Mouse (Mus musculus): ENCODE data around the gene Otud7a. TPM values are rescaled to one million over a fixed set of nuclear protein-coding genes. Genes with fewer than 3 reads are reported as not detected.

The Otud7a gene
- polyA plus RNA-seq, 1 experiment from 2014 or later: 0.35 TPM

GRCm38 (mm10) chr7:63759606-63760005 lies 315.1 kb downstream of the Otud7a start:
- no peak overlapping the region for H3K9ac ChIP-seq
- H3K4me2 ChIP-seq (replicated peaks): no peak overlapping the region
- no peak for ATAC-seq
- no peaks in the 10 kb centered on the region for H3K9me3 ChIP-seq
- no peak overlapping the region for H3K27ac ChIP-seq
- H3K36me3 ChIP-seq: no peaks in the 10 kb centered on the region
- 24% methylated on average over 5 of the region's 5 CpGs for WGBS
- H3K4me3 ChIP-seq (replicated peaks): no peak overlapping the region
- peaks cover 25% of the 10 kb centered on the region for H3K4me1 ChIP-seq (replicated peaks)
- peaks cover 70% of the 10 kb centered on the region for H3K27me3 ChIP-seq (replicated peaks)

DNA sequence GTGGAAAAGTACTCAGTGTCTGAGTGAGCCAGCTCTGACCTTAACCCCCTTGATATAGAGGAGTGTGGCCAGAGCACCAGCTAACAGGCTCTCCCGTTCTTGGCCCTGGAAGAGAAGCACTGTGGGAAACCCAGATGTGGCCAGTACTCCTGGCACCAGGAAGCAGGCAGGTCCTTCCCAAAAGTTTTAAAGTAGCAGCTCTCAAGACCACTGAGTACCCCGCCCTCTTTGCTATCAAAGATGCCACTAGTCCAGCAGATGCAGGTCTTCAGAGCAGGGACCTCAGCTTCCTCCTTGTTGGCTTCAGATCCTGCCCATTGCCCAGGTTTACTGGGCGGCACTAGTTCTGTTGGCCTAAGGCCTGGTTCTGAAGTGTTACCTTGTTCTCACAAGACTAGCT lies 318.0 kb downstream of the Otud7a start:
- H3K9me3 ChIP-seq: no peaks in the 10 kb centered on the region
- no peak overlapping the region for H3K27ac ChIP-seq
- peaks cover 42% of the 10 kb centered on the region for H3K27me3 ChIP-seq (replicated peaks)
- H3K9ac ChIP-seq: no peak overlapping the region
- peaks cover 14% of the 10 kb centered on the region for H3K4me1 ChIP-seq (replicated peaks)
- no peak for ATAC-seq
- H3K4me2 ChIP-seq (replicated peaks): no peak overlapping the region
- no peaks in the 10 kb centered on the region for H3K36me3 ChIP-seq
- H3K4me3 ChIP-seq (replicated peaks): no peak overlapping the region
- 85% methylated on average over 3 of the region's 3 CpGs for WGBS

DNA sequence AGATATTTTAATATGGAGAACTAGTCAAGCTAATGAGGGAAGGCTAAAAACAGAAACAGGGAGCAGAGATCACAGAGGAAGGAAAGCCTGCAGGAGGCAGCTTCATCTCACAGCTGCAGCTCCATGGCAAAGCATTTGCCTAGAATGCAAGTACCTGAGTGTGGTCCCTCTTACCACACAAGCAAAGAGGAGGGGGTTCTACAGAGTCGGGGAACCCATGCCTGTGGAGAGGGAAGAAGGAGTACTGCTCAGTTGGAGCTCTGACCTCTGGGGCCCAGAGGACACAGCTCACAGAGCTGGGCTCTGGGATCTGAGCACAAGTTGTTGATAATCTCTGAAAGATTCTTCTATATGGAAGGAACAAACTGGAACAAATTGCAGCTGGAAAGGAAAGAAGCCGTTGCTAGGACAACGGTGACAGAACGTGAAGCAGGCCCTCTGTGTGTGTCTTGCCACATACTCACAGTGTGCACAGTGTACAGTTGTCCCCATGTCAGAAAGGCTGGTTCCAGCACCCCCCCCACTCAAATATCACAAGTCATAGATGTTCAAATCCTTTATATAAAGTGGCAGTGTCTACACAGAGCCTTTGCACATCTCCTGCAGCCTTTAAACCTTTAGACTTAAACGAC lies 324.0 kb downstream of the Otud7a start:
- H3K9me3 ChIP-seq: no peaks in the 10 kb centered on the region
- no peak overlapping the region for H3K4me2 ChIP-seq (replicated peaks)
- no peaks in the 10 kb centered on the region for H3K4me1 ChIP-seq (replicated peaks)
- H3K4me3 ChIP-seq (replicated peaks): no peak overlapping the region
- H3K27ac ChIP-seq: no peak overlapping the region
- H3K9ac ChIP-seq: no peak overlapping the region
- H3K36me3 ChIP-seq: no peaks in the 10 kb centered on the region
- WGBS: 63% methylated on average over 5 of the region's 5 CpGs
- H3K27me3 ChIP-seq (replicated peaks): no peaks in the 10 kb centered on the region
- no peak for ATAC-seq

- no peak for ATAC-seq
- no peak overlapping the region for H3K27ac ChIP-seq
- no peak overlapping the region for H3K4me3 ChIP-seq (replicated peaks)
- WGBS: 86% methylated on average over 1 of the region's 1 CpGs
- no peaks in the 10 kb centered on the region for H3K9me3 ChIP-seq
- no peaks in the 10 kb centered on the region for H3K4me1 ChIP-seq (replicated peaks)
- no peak overlapping the region for H3K9ac ChIP-seq
- no peaks in the 10 kb centered on the region for H3K36me3 ChIP-seq
- H3K27me3 ChIP-seq (replicated peaks): no peaks in the 10 kb centered on the region
- no peak overlapping the region for H3K4me2 ChIP-seq (replicated peaks)
These were observed 328.7 kb downstream of the Otud7a start for GRCm38 (mm10) chr7:63773268-63773667.

DNA sequence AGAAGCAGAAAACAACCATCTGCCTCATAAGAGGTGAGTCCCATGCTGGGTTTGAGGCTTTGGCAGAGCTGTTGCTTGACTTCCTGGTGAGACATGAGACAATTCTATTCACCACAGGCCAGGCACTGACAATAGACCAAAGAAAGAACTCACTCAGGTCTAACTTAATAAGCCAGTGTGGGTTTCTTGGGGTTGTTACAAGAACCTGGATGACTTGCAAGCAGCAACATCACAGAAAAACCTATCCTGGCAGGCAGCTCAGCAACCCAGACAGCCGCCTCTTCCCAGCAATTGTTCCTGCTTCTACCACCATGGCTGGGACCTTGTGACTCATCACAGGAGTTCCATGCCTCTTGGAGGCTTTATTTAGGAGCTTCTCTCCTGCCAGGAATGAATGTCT lies 329.7 kb downstream of the Otud7a start:
- Histone ChIP-seq H3K9me3 (no peaks in the 10 kb centered on the region), H3K27me3 (replicated peaks) (no peaks in the 10 kb centered on the region), H3K9ac (no peak overlapping the region), H3K27ac (no peak overlapping the region), H3K4me2 (replicated peaks) (no peak overlapping the region), H3K36me3 (no peaks in the 10 kb centered on the region), H3K4me3 (replicated peaks) (no peak overlapping the region), H3K4me1 (replicated peaks) (no peaks in the 10 kb centered on the region)
- ATAC-seq: no peak
- 75% methylated on average over 1 of the region's 1 CpGs for WGBS

- Histone ChIP-seq H3K27ac (no peak overlapping the region), H3K4me3 (replicated peaks) (no peak overlapping the region), H3K9ac (no peak overlapping the region), H3K36me3 (no peaks in the 10 kb centered on the region), H3K27me3 (replicated peaks) (no peaks in the 10 kb centered on the region), H3K4me2 (replicated peaks) (no peak overlapping the region), H3K4me1 (replicated peaks) (no peaks in the 10 kb centered on the region), H3K9me3 (no peaks in the 10 kb centered on the region)
- 85% methylated on average over 4 of the region's 4 CpGs for WGBS
- no peak for ATAC-seq
These were observed 332.8 kb downstream of the Otud7a start for GRCm38 (mm10) chr7:63777328-63777727.

DNA sequence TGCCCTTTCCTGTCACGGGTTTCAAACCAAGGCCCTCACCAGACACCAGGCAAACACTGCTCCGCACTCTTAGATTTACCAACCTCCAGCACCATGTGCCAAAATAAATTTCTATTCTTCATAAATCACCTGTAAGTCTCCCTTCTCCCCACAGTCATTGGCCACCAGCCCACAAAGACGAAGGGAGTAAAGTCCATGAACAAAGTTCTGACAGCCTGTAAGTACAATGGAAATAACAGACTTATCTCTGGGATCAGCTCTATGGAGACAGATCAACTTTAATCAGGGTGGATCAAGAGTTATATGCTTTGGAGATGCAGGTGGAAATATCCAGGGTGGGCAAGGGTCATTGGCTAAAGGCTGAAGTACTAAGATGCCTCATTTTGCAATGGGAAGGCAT lies 336.3 kb downstream of the Otud7a start:
- 87% methylated on average over 3 of the region's 3 CpGs for WGBS
- no peak for ATAC-seq
- H3K4me3 ChIP-seq (replicated peaks): no peak overlapping the region
- no peaks in the 10 kb centered on the region for H3K4me1 ChIP-seq (replicated peaks)
- no peak overlapping the region for H3K27ac ChIP-seq
- H3K9me3 ChIP-seq: no peaks in the 10 kb centered on the region
- no peaks in the 10 kb centered on the region for H3K27me3 ChIP-seq (replicated peaks)
- H3K9ac ChIP-seq: no peak overlapping the region
- no peaks in the 10 kb centered on the region for H3K36me3 ChIP-seq
- no peak overlapping the region for H3K4me2 ChIP-seq (replicated peaks)

DNA sequence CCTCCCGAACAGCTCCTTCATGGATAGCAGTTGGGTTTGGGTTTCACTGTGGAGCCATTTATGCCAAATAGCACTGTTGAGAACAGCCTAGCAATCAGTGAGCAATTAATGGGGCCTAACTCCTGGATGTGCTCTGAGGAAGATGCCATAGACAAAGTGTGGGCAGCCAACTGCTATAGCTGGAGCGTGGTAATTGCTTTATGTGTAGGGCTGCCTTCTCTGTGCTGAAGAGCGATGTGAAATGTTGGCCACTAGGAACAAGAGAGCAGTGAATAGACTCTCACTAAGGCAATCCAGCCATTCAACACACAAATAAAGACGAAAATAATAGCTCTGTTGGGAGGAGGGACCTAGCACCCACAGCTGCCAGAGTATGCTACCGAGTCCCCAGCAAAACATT lies 345.2 kb downstream of the Otud7a start:
- Histone ChIP-seq H3K4me3 (replicated peaks) (no peak overlapping the region), H3K27ac (no peak overlapping the region), H3K9ac (no peak overlapping the region), H3K27me3 (replicated peaks) (no peaks in the 10 kb centered on the region), H3K9me3 (no peaks in the 10 kb centered on the region), H3K36me3 (no peaks in the 10 kb centered on the region), H3K4me2 (replicated peaks) (no peak overlapping the region), H3K4me1 (replicated peaks) (no peaks in the 10 kb centered on the region)
- ATAC-seq: no peak
- 78% methylated on average over 5 of the region's 5 CpGs for WGBS

DNA sequence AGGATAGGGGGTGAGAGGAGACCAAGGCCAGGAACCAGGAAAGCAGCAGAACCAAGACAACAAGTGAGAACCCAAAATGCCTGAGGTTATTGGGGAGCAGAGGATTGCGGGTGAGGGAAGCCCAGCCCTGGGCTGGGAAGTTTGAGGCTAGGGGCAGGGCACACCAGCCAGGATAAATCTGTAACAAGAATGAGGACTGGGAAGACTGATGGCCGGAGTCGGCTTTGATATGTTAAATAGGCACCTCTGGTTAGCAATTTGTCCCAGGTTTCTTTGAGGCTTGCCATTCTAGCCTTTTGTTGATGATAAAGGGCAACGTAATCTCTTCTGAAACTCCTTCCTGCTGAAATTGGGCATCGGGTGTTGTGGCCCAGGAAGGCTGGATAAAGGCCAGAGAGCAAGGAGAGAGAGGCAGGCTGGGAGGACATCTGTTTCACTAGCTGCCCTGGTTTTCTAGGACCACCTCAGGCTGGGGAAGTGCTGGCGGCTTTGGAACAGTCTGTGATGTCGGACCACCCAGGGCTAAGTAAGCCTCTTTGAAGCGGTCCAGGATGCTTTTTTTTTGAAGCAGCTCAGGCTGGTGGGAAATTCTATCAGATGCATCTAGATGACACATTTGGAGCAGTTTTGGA lies 351.6 kb downstream of the Otud7a start:
- H3K27me3 ChIP-seq (replicated peaks): no peaks in the 10 kb centered on the region

DNA sequence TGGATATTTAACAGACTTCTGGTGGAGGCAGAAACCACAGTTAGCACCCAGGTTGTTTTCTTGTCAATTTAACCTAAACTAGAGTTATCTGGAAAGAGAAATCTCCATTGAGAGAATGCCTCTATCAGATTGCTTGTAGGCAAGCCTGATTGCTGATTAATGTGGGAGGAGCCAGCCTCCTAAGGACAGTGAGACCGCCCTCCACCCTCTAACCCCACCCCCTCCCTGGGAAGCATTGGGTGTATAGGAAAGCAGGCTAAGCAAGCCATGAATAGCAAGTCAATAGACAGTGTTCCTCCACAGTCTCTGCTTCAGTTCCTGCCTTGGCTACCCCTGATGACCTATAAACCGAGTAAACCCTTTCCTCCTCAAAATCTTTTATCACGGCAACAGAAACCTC lies 353.9 kb downstream of the Otud7a start:
- no peak overlapping the region for H3K4me3 ChIP-seq (replicated peaks)

More for the DNA sequence above, 351.6 kb downstream of the Otud7a start:
- Histone ChIP-seq H3K4me1 (replicated peaks) (no peaks in the 10 kb centered on the region), H3K27ac (no peak overlapping the region), H3K4me2 (replicated peaks) (no peak overlapping the region), H3K9ac (no peak overlapping the region), H3K36me3 (no peaks in the 10 kb centered on the region), H3K9me3 (no peaks in the 10 kb centered on the region), H3K4me3 (replicated peaks) (no peak overlapping the region)
- ATAC-seq: no peak
- 27% methylated on average over 8 of the region's 8 CpGs for WGBS

GRCm38 (mm10) chr7:63799304-63799703 lies 354.8 kb downstream of the Otud7a start:
- H3K4me2 ChIP-seq (replicated peaks): no peak overlapping the region
- ATAC-seq: no peak
- no peak overlapping the region for H3K4me3 ChIP-seq (replicated peaks)
- no peak overlapping the region for H3K9ac ChIP-seq
- no peaks in the 10 kb centered on the region for H3K4me1 ChIP-seq (replicated peaks)
- no peaks in the 10 kb centered on the region for H3K9me3 ChIP-seq
- 83% methylated on average over 7 of the region's 7 CpGs for WGBS
- H3K36me3 ChIP-seq: no peaks in the 10 kb centered on the region
- H3K27me3 ChIP-seq (replicated peaks): no peaks in the 10 kb centered on the region
- H3K27ac ChIP-seq: no peak overlapping the region

More for the DNA sequence above, 353.9 kb downstream of the Otud7a start:
- H3K9ac ChIP-seq: no peak overlapping the region
- no peaks in the 10 kb centered on the region for H3K36me3 ChIP-seq
- H3K27ac ChIP-seq: no peak overlapping the region
- ATAC-seq: no peak
- no peaks in the 10 kb centered on the region for H3K4me1 ChIP-seq (replicated peaks)
- H3K27me3 ChIP-seq (replicated peaks): no peaks in the 10 kb centered on the region
- H3K4me2 ChIP-seq (replicated peaks): no peak overlapping the region
- no peaks in the 10 kb centered on the region for H3K9me3 ChIP-seq
- WGBS: 84% methylated on average over 3 of the region's 3 CpGs

DNA sequence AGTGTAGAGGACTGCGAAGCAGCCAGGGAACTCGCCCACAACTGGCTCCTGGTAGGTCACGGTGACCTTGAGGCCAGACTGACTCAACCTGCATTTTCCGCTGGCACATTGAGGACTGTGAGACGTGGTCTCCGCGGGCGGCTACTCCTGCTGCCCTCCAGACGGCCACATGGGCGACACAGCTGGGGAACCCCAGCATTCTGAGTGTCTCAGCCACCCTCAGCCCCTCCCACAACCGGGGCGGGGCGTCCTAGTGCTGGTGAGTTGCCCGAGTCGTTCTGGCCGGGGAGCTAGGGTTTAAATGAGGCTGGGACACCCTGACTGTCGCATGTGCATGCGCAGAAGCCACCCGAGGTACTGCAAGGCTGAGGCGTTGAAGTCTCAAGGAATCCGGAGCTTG lies 358.2 kb downstream of the Otud7a start:
- no peaks in the 10 kb centered on the region for H3K27me3 ChIP-seq (replicated peaks)
- no peak for ATAC-seq
- H3K4me1 ChIP-seq (replicated peaks): no peaks in the 10 kb centered on the region
- no peak overlapping the region for H3K9ac ChIP-seq
- no peaks in the 10 kb centered on the region for H3K9me3 ChIP-seq
- no peaks in the 10 kb centered on the region for H3K36me3 ChIP-seq
- WGBS: 89% methylated on average over 21 of the region's 21 CpGs
- H3K4me2 ChIP-seq (replicated peaks): no peak overlapping the region
- no peak overlapping the region for H3K4me3 ChIP-seq (replicated peaks)
- no peak overlapping the region for H3K27ac ChIP-seq
